Comparison of ENCODE assay signal across 21 mouse cellular contexts in the genomic region with DNA sequence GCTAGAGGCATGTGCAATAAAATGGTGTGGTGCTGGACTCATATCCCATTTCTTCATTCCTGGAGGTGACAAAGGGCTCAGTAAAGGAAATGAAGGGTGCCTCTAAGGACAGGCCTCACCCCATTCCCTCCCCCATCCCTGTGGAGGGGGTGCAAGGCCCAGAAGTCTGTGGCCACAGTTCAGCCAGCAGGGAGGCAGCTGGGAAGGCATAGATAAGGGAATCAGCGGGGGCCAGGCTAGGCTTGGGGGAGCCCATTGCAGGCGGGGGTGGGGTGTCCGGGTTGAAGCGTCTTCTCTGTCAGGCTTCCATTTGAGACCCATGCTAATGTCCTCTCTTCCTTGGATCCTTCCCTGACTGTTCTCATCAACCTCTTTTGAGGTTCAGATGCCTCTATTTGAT. TPM values are rescaled to one million over a fixed set of nuclear protein-coding genes. Genes with fewer than 3 reads are reported as not detected.
DNase-seq lines count a peak whose midpoint lies in the region; ATAC-seq and TF ChIP-seq lines count a peak whose summit lies in the region.
"Had no signal": no experiment of that assay in that cellular context is flagged by ENCODE, and none has a peak within 500 bp of the region (broad histone marks: within the 10 kb centered on the region; RNA-seq: fewer than 3 reads in every experiment).

No protein-coding gene starts in this region.

- no peaks in the 10 kb centered on the region for H3K36me3 ChIP-seq in heart, embryonic 10.5 days
- peaks cover 0 to 34% of the 10 kb centered on the region in 2 experiments; a peak in 3 of 4 replicates for H3K36me3 ChIP-seq in MEL (ENCODE audit: control insufficient read depth in 1 of 2, insufficient read depth in 2 of 2, low read length in 2 of 2)
- H3K36me3 ChIP-seq in intestine, embryonic 16.5 days (ENCODE audit: control insufficient read depth, insufficient read depth, low read length) = no peaks in the 10 kb centered on the region
- H3K36me3 ChIP-seq in megakaryocyte, embryonic 14.5 days (replicated peaks; ENCODE audit: low read length) = peaks cover 2% of the 10 kb centered on the region
- H3K36me3 ChIP-seq in midbrain, embryonic 16.5 days (ENCODE audit: control insufficient read depth, insufficient read depth, low read length) = no peaks in the 10 kb centered on the region
- H3K36me3 ChIP-seq: embryonic facial prominence, embryonic 15.5 days; limb, embryonic 10.5 days had no signal

- 54% methylated on average over 4 of the region's 4 CpGs for WGBS in heart, embryonic 10.5 days
- 67% methylated on average over 4 of the region's 4 CpGs for WGBS in intestine, embryonic 16.5 days
- whole genome bisulfite sequencing in midbrain, embryonic 16.5 days = 62% methylated on average over 4 of the region's 4 CpGs

- peak in 1 of 2 experiments; percentile 57; a peak in 1 of 4 replicates for TF ChIP-seq POLR2A in MEL (IDR thresholded peaks at IDR 0.05; ENCODE audit: control insufficient read depth in 1 of 2, insufficient read depth in 1 of 2, low read depth in 1 of 2, low read length in 2 of 2, poor library complexity in 1 of 2)

- H3K9ac ChIP-seq in MEL (ENCODE audit: control insufficient read depth, low read depth, low read length, poor library complexity, severe bottlenecking) = peak overlapping the region; percentile 69
- H3K9ac ChIP-seq in intestine, embryonic 16.5 days (ENCODE audit: low read depth, low read length) = no peak overlapping the region
- H3K9ac ChIP-seq in midbrain, embryonic 16.5 days (ENCODE audit: low read depth, low read length) = no peak overlapping the region
- H3K9ac ChIP-seq: embryonic facial prominence, embryonic 15.5 days had no signal

- TF ChIP-seq CTCF in MEL (IDR thresholded peaks at IDR 0.05 in 2 of 3, conservative IDR thresholded peaks at IDR 0.05 in 1 of 3; ENCODE audit: control insufficient read depth in 1 of 3, insufficient read depth in 1 of 3, low read depth in 2 of 3, low read length in 3 of 3, poor library complexity in 1 of 3, severe bottlenecking in 1 of 3) = no peak

- H3K9me3 ChIP-seq in heart, embryonic 10.5 days = no peaks in the 10 kb centered on the region
- no peaks in the 10 kb centered on the region for H3K9me3 ChIP-seq in MEL (replicated peaks; ENCODE audit: insufficient read depth, low read length)
- H3K9me3 ChIP-seq in intestine, embryonic 16.5 days (ENCODE audit: control insufficient read depth, low read length) = no peaks in the 10 kb centered on the region
- no peaks in the 10 kb centered on the region for H3K9me3 ChIP-seq in megakaryocyte, embryonic 14.5 days
- no peaks in the 10 kb centered on the region for H3K9me3 ChIP-seq in midbrain, embryonic 16.5 days (replicated peaks; ENCODE audit: control insufficient read depth, low read length, poor library complexity, severe bottlenecking)
- H3K9me3 ChIP-seq: embryonic facial prominence, embryonic 15.5 days; limb, embryonic 10.5 days had no signal

- TF ChIP-seq EP300 in MEL (IDR thresholded peaks at IDR 0.05; ENCODE audit: low read depth in 1 of 2, low read length in 2 of 2) = no peak

- peaks cover 27% of the 10 kb centered on the region for H3K79me2 ChIP-seq in MEL (ENCODE audit: control insufficient read depth, insufficient read depth, low read length, poor library complexity)

- H3K4me3 ChIP-seq in heart, embryonic 10.5 days = no peak overlapping the region
- H3K4me3 ChIP-seq in MEL (ENCODE audit: control insufficient read depth in 1 of 2, insufficient read depth in 1 of 2, low read depth in 2 of 2, low read length in 2 of 2) = peak overlapping the region; percentile 13 to 26
- no peak overlapping the region for H3K4me3 ChIP-seq in intestine, embryonic 16.5 days (ENCODE audit: low read length)
- peak overlapping the region; percentile 64 for H3K4me3 ChIP-seq in megakaryocyte, embryonic 14.5 days (replicated peaks)
- H3K4me3 ChIP-seq in midbrain, embryonic 16.5 days (ENCODE audit: low read depth, low read length) = no peak overlapping the region
- H3K4me3 ChIP-seq: embryonic facial prominence, embryonic 15.5 days; limb, embryonic 10.5 days had no signal

- no peak for TF ChIP-seq RAD21 in MEL (IDR thresholded peaks at IDR 0.05; ENCODE audit: low read depth, low read length)

- peak; percentile 82 for DNase-seq in heart, embryonic 10.5 days (ENCODE audit: low spot score)
- no peak for DNase-seq in heart, postnatal 36 days
- DNase-seq in MEL (ENCODE audit: low read depth, low spot score) = peak; percentile 96
- DNase-seq in layer of hippocampus, adult 9-10 months (ENCODE audit: low spot score) = no peak
- no peak for DNase-seq in adipocyte (ENCODE audit: low spot score)
- DNase-seq: adrenal gland, adult 8-10 months; gastrocnemius, postnatal 25 days; kidney, adult 9 months; midbrain, embryonic 14.5 days; right cerebral cortex, postnatal 4 days; thymus, adult 18-20 months had no signal

- H3K27me3 ChIP-seq in heart, embryonic 10.5 days (ENCODE audit: insufficient read depth, poor library complexity, severe bottlenecking) = no peaks in the 10 kb centered on the region
- no peaks in the 10 kb centered on the region for H3K27me3 ChIP-seq in MEL (ENCODE audit: control insufficient read depth in 1 of 2, insufficient read depth in 2 of 2, low read length in 2 of 2)
- H3K27me3 ChIP-seq in intestine, embryonic 16.5 days (replicated peaks; ENCODE audit: control insufficient read depth, insufficient read depth, low read length) = no peaks in the 10 kb centered on the region
- no peaks in the 10 kb centered on the region for H3K27me3 ChIP-seq in megakaryocyte, embryonic 14.5 days (replicated peaks)
- no peaks in the 10 kb centered on the region for H3K27me3 ChIP-seq in midbrain, embryonic 16.5 days (ENCODE audit: control insufficient read depth, insufficient read depth, low read depth, low read length)
- H3K27me3 ChIP-seq: embryonic facial prominence, embryonic 15.5 days had no signal

- intact Hi-C loops in heart, postnatal 36 days (cut with DNase I) = no loop called here

- H3K4me1 ChIP-seq in heart, embryonic 10.5 days = no peaks in the 10 kb centered on the region
- H3K4me1 ChIP-seq in MEL (ENCODE audit: control insufficient read depth in 1 of 2, insufficient read depth in 2 of 2, low read length in 2 of 2) = peaks cover 25 to 31% of the 10 kb centered on the region in 2 experiments
- H3K4me1 ChIP-seq in intestine, embryonic 16.5 days (ENCODE audit: control insufficient read depth, insufficient read depth, low read length) = no peaks in the 10 kb centered on the region
- peaks cover 55% of the 10 kb centered on the region for H3K4me1 ChIP-seq in megakaryocyte, embryonic 14.5 days
- no peaks in the 10 kb centered on the region for H3K4me1 ChIP-seq in midbrain, embryonic 16.5 days (ENCODE audit: control insufficient read depth, insufficient read depth, low read length)
- H3K4me1 ChIP-seq: embryonic facial prominence, embryonic 15.5 days; limb, embryonic 10.5 days had no signal

- H3K27ac ChIP-seq in heart, embryonic 10.5 days = no peak overlapping the region
- H3K27ac ChIP-seq in MEL (ENCODE audit: control insufficient read depth, low read depth, low read length) = peak overlapping the region; percentile 99
- H3K27ac ChIP-seq in intestine, embryonic 16.5 days (ENCODE audit: low read length) = no peak overlapping the region
- no peak overlapping the region for H3K27ac ChIP-seq in midbrain, embryonic 16.5 days (ENCODE audit: low read length)
- H3K27ac ChIP-seq: embryonic facial prominence, embryonic 15.5 days; limb, embryonic 10.5 days had no signal

- ATAC-seq in intestine, embryonic 16.5 days = peak; percentile 64
- ATAC-seq in midbrain, embryonic 16.5 days = no peak
- ATAC-seq: hindbrain, embryonic 16.5 days had no signal

- no peak overlapping the region for H3K4me2 ChIP-seq in intestine, embryonic 16.5 days (ENCODE audit: low read depth, low read length)
- H3K4me2 ChIP-seq in midbrain, embryonic 16.5 days (ENCODE audit: low read length) = no peak overlapping the region
- H3K4me2 ChIP-seq: embryonic facial prominence, embryonic 15.5 days had no signal

RNA-seq across cellular contexts. Expression of gene Gata1, which starts 6.6 kb away (rescaled TPM):
- 18.0 and 20.2 TPM in 2 replicates for polyA plus RNA-seq in heart, embryonic 10.5 days (2016; fragmentation: Nextera tagmentation; extraction: Ambion mirVana)
- under 1 TPM in 1 of 2 experiments, not detected in 1; 0.14 TPM for total RNA-seq in heart, postnatal 36 days (2021)
- total RNA-seq in MEL (2012; rRNA removed) = 321 and 385 TPM in 2 replicates
- 100 to 1,000 TPM; 128 to 496 TPM for polyA plus RNA-seq in MEL (2012; ENCODE audit: insufficient read depth in 1 of 2, insufficient read length in 2 of 2, low read depth in 1 of 2, low replicate concordance in 2 of 2, missing spikeins in 1 of 2)
- polyA plus RNA-seq in intestine, embryonic 16.5 days (2015; fragmentation: Nextera tagmentation; extraction: Ambion mirVana) = 0.93 and 2.5 TPM in 2 replicates
- polyA plus RNA-seq in megakaryocyte, embryonic 14.5 days (2012; ENCODE audit: insufficient read depth, low replicate concordance) = 227 and 1,046 TPM in 2 replicates
- 0.18 and 0.19 TPM in 2 replicates for polyA plus RNA-seq in midbrain, embryonic 16.5 days (2015; fragmentation: Nextera tagmentation; extraction: Ambion mirVana)
- total RNA-seq: gastrocnemius, postnatal 25 days; layer of hippocampus, postnatal 14 days had no signal
- polyA plus RNA-seq: cortical plate, adult 2 months; midbrain, embryonic 14.5 days had no signal

RNA-seq across cellular contexts. Expression of gene Hdac6, which starts 23.6 kb away (rescaled TPM):
- 36.4 and 36.9 TPM in 2 replicates for polyA plus RNA-seq in heart, embryonic 10.5 days (2016; fragmentation: Nextera tagmentation; extraction: Ambion mirVana)
- 10 to 100 TPM; 11.1 to 11.8 TPM for total RNA-seq in heart, postnatal 36 days (2021)
- 6.3 and 7.8 TPM in 2 replicates for total RNA-seq in MEL (2012; rRNA removed)
- polyA plus RNA-seq in MEL (2012; ENCODE audit: insufficient read depth in 1 of 2, insufficient read length in 2 of 2, low read depth in 1 of 2, low replicate concordance in 2 of 2, missing spikeins in 1 of 2) = 10 to 100 TPM in 1 of 2 experiments, not detected in 1; 19.7 TPM
- 16.8 and 17.3 TPM in 2 replicates for polyA plus RNA-seq in intestine, embryonic 16.5 days (2015; fragmentation: Nextera tagmentation; extraction: Ambion mirVana)
- 0.96 and 16.9 TPM in 2 replicates for polyA plus RNA-seq in megakaryocyte, embryonic 14.5 days (2012; ENCODE audit: insufficient read depth, low replicate concordance)
- polyA plus RNA-seq in midbrain, embryonic 16.5 days (2015; fragmentation: Nextera tagmentation; extraction: Ambion mirVana) = 75.6 and 77.9 TPM in 2 replicates

RNA-seq across cellular contexts. Expression of gene Eras, which starts 42.9 kb away (rescaled TPM):
- not detected in 2 replicates for polyA plus RNA-seq in heart, embryonic 10.5 days (2016; fragmentation: Nextera tagmentation; extraction: Ambion mirVana)
- total RNA-seq in heart, postnatal 36 days (2021) = not detected
- total RNA-seq in MEL (2012; rRNA removed) = not detected in 2 replicates
- not detected for polyA plus RNA-seq in MEL (2012; ENCODE audit: insufficient read depth in 1 of 2, insufficient read length in 2 of 2, low read depth in 1 of 2, low replicate concordance in 2 of 2, missing spikeins in 1 of 2)
- polyA plus RNA-seq in intestine, embryonic 16.5 days (2015; fragmentation: Nextera tagmentation; extraction: Ambion mirVana) = not detected in 2 replicates
- polyA plus RNA-seq in megakaryocyte, embryonic 14.5 days (2012; ENCODE audit: insufficient read depth, low replicate concordance) = not detected in 2 replicates
- not detected in 2 replicates for polyA plus RNA-seq in midbrain, embryonic 16.5 days (2015; fragmentation: Nextera tagmentation; extraction: Ambion mirVana)
- total RNA-seq: adrenal gland, adult 8-10 months; gastrocnemius, postnatal 25 days; layer of hippocampus, postnatal 14 days had no signal
- polyA plus RNA-seq: cortical plate, adult 2 months; embryonic facial prominence, embryonic 15.5 days; heart, postnatal 0 days; hindbrain, embryonic 16.5 days; limb, embryonic 10.5 days; lung, embryonic 16.5 days; midbrain, embryonic 14.5 days had no signal

RNA-seq across cellular contexts. Expression of gene Glod5, which starts 47.0 kb away (rescaled TPM):
- polyA plus RNA-seq in heart, embryonic 10.5 days (2016; fragmentation: Nextera tagmentation; extraction: Ambion mirVana) = not detected in 2 replicates
- not detected for total RNA-seq in heart, postnatal 36 days (2021)
- not detected in 2 replicates for total RNA-seq in MEL (2012; rRNA removed)
- polyA plus RNA-seq in MEL (2012; ENCODE audit: insufficient read depth in 1 of 2, insufficient read length in 2 of 2, low read depth in 1 of 2, low replicate concordance in 2 of 2, missing spikeins in 1 of 2) = under 1 TPM in 1 of 2 experiments, not detected in 1; 0.11 TPM
- polyA plus RNA-seq in intestine, embryonic 16.5 days (2015; fragmentation: Nextera tagmentation; extraction: Ambion mirVana) = 8.8 and 12.7 TPM in 2 replicates
- polyA plus RNA-seq in megakaryocyte, embryonic 14.5 days (2012; ENCODE audit: insufficient read depth, low replicate concordance) = 0.94 TPM in 1 of 2 replicates, not detected in the other
- polyA plus RNA-seq in midbrain, embryonic 16.5 days (2015; fragmentation: Nextera tagmentation; extraction: Ambion mirVana) = 0.56 and 0.58 TPM in 2 replicates
- total RNA-seq: adrenal gland, adult 8-10 months; gastrocnemius, postnatal 25 days; layer of hippocampus, postnatal 14 days had no signal
- polyA plus RNA-seq: embryonic facial prominence, embryonic 15.5 days; limb, embryonic 10.5 days; lung, embryonic 16.5 days; midbrain, embryonic 14.5 days had no signal

RNA-seq across cellular contexts. Expression of gene Pcsk1n, which starts 51.7 kb away (rescaled TPM):
- 0.12 and 0.60 TPM in 2 replicates for polyA plus RNA-seq in heart, embryonic 10.5 days (2016; fragmentation: Nextera tagmentation; extraction: Ambion mirVana)
- under 1 TPM in 1 of 2 experiments, not detected in 1; 0.25 TPM for total RNA-seq in heart, postnatal 36 days (2021)
- not detected in 2 replicates for total RNA-seq in MEL (2012; rRNA removed)
- polyA plus RNA-seq in MEL (2012; ENCODE audit: insufficient read depth in 1 of 2, insufficient read length in 2 of 2, low read depth in 1 of 2, low replicate concordance in 2 of 2, missing spikeins in 1 of 2) = not detected
- 10.6 and 10.7 TPM in 2 replicates for polyA plus RNA-seq in intestine, embryonic 16.5 days (2015; fragmentation: Nextera tagmentation; extraction: Ambion mirVana)
- 1.4 and 3.8 TPM in 2 replicates for polyA plus RNA-seq in megakaryocyte, embryonic 14.5 days (2012; ENCODE audit: insufficient read depth, low replicate concordance)
- 288 and 302 TPM in 2 replicates for polyA plus RNA-seq in midbrain, embryonic 16.5 days (2015; fragmentation: Nextera tagmentation; extraction: Ambion mirVana)
- total RNA-seq: gastrocnemius, postnatal 25 days had no signal

Comparison
In these comparisons a context has a peak if more than half of its experiments do, and no peak if none do; other contexts are left out.
1. DNase-seq: peak in heart, embryonic 10.5 days (single experiment) and MEL (single experiment); none in heart, postnatal 36 days (0 of 2), layer of hippocampus, adult 9-10 months (single experiment) and adipocyte (single experiment).
2. H3K4me3 ChIP-seq: peak in MEL (2 of 2) and megakaryocyte, embryonic 14.5 days (single experiment); none in heart, embryonic 10.5 days (single experiment), intestine, embryonic 16.5 days (single experiment) and midbrain, embryonic 16.5 days (single experiment).